Mouse (Mus musculus): ENCODE results near the gene Pik3ap1. TPM values are rescaled to one million over a fixed set of nuclear protein-coding genes. Genes with fewer than 3 reads are reported as not detected.

Pik3ap1 gene
- polyA plus RNA-seq, 1 experiment from 2014 or later = 1.9 TPM

GRCm38 (mm10) chr19:41282216-41282615 lies 102.7 kb downstream of the Pik3ap1 start:
- no peak for DNase-seq (ENCODE audit: extremely low spot score, low spot score)
- no peaks in the 10 kb centered on the region for H3K36me3 ChIP-seq (replicated peaks)
- H3K4me3 ChIP-seq = no peak overlapping the region
- H3K27ac ChIP-seq = no peak overlapping the region
- WGBS = 88% methylated on average over 4 of the region's 4 CpGs
- H3K4me1 ChIP-seq = peaks cover 7% of the 10 kb centered on the region
- H3K27me3 ChIP-seq (ENCODE audit: poor library complexity, severe bottlenecking) = peaks cover 3% of the 10 kb centered on the region; the same call in 1 of the 2 replicates
- H3K9me3 ChIP-seq = no peaks in the 10 kb centered on the region

GRCm38 (mm10) chr19:41279724-41280244 lies 105.1 kb downstream of the Pik3ap1 start:
- H3K4me3 ChIP-seq = no peak overlapping the region
- no peaks in the 10 kb centered on the region for H3K36me3 ChIP-seq (replicated peaks)
- H3K27me3 ChIP-seq (ENCODE audit: poor library complexity, severe bottlenecking) = no peaks in the 10 kb centered on the region
- WGBS = 81% methylated on average over 8 of the region's 8 CpGs
- no peaks in the 10 kb centered on the region for H3K9me3 ChIP-seq
- peaks cover 10% of the 10 kb centered on the region for H3K4me1 ChIP-seq
- no peak overlapping the region for H3K27ac ChIP-seq
- no peak for DNase-seq (ENCODE audit: extremely low spot score, low spot score)

- H3K4me3 ChIP-seq = no peak overlapping the region
- H3K9me3 ChIP-seq = no peaks in the 10 kb centered on the region
- H3K27me3 ChIP-seq (ENCODE audit: poor library complexity, severe bottlenecking) = no peaks in the 10 kb centered on the region
- 88% methylated on average over 7 of the region's 7 CpGs for WGBS
- no peak for DNase-seq (ENCODE audit: extremely low spot score, low spot score)
- peaks cover 3% of the 10 kb centered on the region; the same call in 1 of the 2 replicates for H3K4me1 ChIP-seq
- no peak overlapping the region for H3K27ac ChIP-seq
- no peaks in the 10 kb centered on the region for H3K36me3 ChIP-seq (replicated peaks)
These were observed 106.3 kb downstream of the Pik3ap1 start for GRCm38 (mm10) chr19:41278606-41279005.

- Histone ChIP-seq H3K36me3 (replicated peaks) (no peaks in the 10 kb centered on the region), H3K9me3 (no peaks in the 10 kb centered on the region), H3K4me1 (peaks cover 3% of the 10 kb centered on the region; the same call in 1 of the 2 replicates), H3K27me3 (ENCODE audit: poor library complexity, severe bottlenecking) (no peaks in the 10 kb centered on the region), H3K27ac (no peak overlapping the region), H3K4me3 (no peak overlapping the region)
- WGBS = 74% methylated on average over 3 of the region's 3 CpGs
- DNase-seq (ENCODE audit: extremely low spot score, low spot score) = no peak
These were observed 109.3 kb downstream of the Pik3ap1 start for GRCm38 (mm10) chr19:41275588-41275987.

GRCm38 (mm10) chr19:41270906-41271305 lies 114.0 kb downstream of the Pik3ap1 start:
- Histone ChIP-seq H3K9me3 (no peaks in the 10 kb centered on the region), H3K27ac (no peak overlapping the region), H3K4me3 (no peak overlapping the region), H3K27me3 (ENCODE audit: poor library complexity, severe bottlenecking) (no peaks in the 10 kb centered on the region), H3K4me1 (peaks cover 2% of the 10 kb centered on the region), H3K36me3 (replicated peaks) (no peaks in the 10 kb centered on the region)
- no peak for DNase-seq (ENCODE audit: extremely low spot score, low spot score)
- WGBS = 80% methylated on average over 7 of the region's 7 CpGs

- H3K4me1 ChIP-seq = no peaks in the 10 kb centered on the region; the same call in 1 of the 2 replicates
- no peak for DNase-seq (ENCODE audit: extremely low spot score, low spot score)
- 73% methylated on average over 9 of the region's 9 CpGs for WGBS
These were observed 114.7 kb downstream of the Pik3ap1 start for GRCm38 (mm10) chr19:41270151-41270727.

GRCm38 (mm10) chr19:41266251-41266901 lies 118.5 kb downstream of the Pik3ap1 start:
- DNase-seq (ENCODE audit: extremely low spot score, low spot score) = no peak

More at GRCm38 (mm10) chr19:41270151-41270727, 114.7 kb downstream of the Pik3ap1 start:
- Histone ChIP-seq H3K27ac (no peak overlapping the region), H3K9me3 (no peaks in the 10 kb centered on the region), H3K36me3 (replicated peaks) (no peaks in the 10 kb centered on the region), H3K27me3 (ENCODE audit: poor library complexity, severe bottlenecking) (no peaks in the 10 kb centered on the region), H3K4me3 (no peak overlapping the region)

GRCm38 (mm10) chr19:41264331-41264799 lies 120.5 kb downstream of the Pik3ap1 start:
- Histone ChIP-seq H3K4me1 (peaks cover 40% of the 10 kb centered on the region), H3K27ac (peak overlapping the region; percentile 98), H3K27me3 (ENCODE audit: poor library complexity, severe bottlenecking) (no peaks in the 10 kb centered on the region), H3K4me3 (peak overlapping the region; percentile 96), H3K36me3 (replicated peaks) (peaks cover 9% of the 10 kb centered on the region; the same call in 1 of the 2 replicates), H3K9me3 (no peaks in the 10 kb centered on the region)
- WGBS = 43% methylated on average over 13 of the region's 13 CpGs
- DNase-seq (ENCODE audit: extremely low spot score, low spot score) = no peak

More at GRCm38 (mm10) chr19:41266251-41266901, 118.5 kb downstream of the Pik3ap1 start:
- 62% methylated on average over 8 of the region's 8 CpGs for WGBS
- peaks cover 24% of the 10 kb centered on the region for H3K4me1 ChIP-seq
- 0 out of 2 replicates have a peak, but pooled peaks cover 4% of the 10 kb centered on the region for H3K36me3 ChIP-seq (replicated peaks)
- H3K27ac ChIP-seq = no peak overlapping the region
- no peaks in the 10 kb centered on the region for H3K9me3 ChIP-seq
- no peaks in the 10 kb centered on the region for H3K27me3 ChIP-seq (ENCODE audit: poor library complexity, severe bottlenecking)
- H3K4me3 ChIP-seq = no peak overlapping the region

- Histone ChIP-seq H3K36me3 (replicated peaks) (peaks cover 9% of the 10 kb centered on the region; the same call in 1 of the 2 replicates), H3K27me3 (ENCODE audit: poor library complexity, severe bottlenecking) (no peaks in the 10 kb centered on the region), H3K4me1 (peaks cover 42% of the 10 kb centered on the region), H3K4me3 (peak within 1 kb of the TSS; percentile 96), H3K27ac (peak within 1 kb of the TSS; percentile 98), H3K9me3 (no peaks in the 10 kb centered on the region)
- under 1% methylated on average over 83 of the region's 98 CpGs for WGBS
- DNase-seq (ENCODE audit: extremely low spot score, low spot score) = peak; percentile 85
These were observed 121.1 kb downstream of the Pik3ap1 start, which contains the start of gene Tm9sf3 for GRCm38 (mm10) chr19:41263630-41264295. Tm9sf3 (minus strand) TSS chr19:41263997.

- 7% methylated on average over 51 of the region's 51 CpGs for WGBS
- Histone ChIP-seq H3K4me3 (peak overlapping the region; percentile 96), H3K27ac (peak overlapping the region; percentile 98)
These were observed 121.9 kb downstream of the Pik3ap1 start for GRCm38 (mm10) chr19:41262712-41263629.

GRCm38 (mm10) chr19:41260736-41261135 lies 124.2 kb downstream of the Pik3ap1 start:
- no peak overlapping the region for H3K4me3 ChIP-seq
- H3K9me3 ChIP-seq = no peaks in the 10 kb centered on the region
- H3K27me3 ChIP-seq (ENCODE audit: poor library complexity, severe bottlenecking) = no peaks in the 10 kb centered on the region
- no peak overlapping the region for H3K27ac ChIP-seq
- DNase-seq (ENCODE audit: extremely low spot score, low spot score) = no peak
- WGBS = 86% methylated on average over 3 of the region's 3 CpGs
- peaks cover 17% of the 10 kb centered on the region for H3K36me3 ChIP-seq (replicated peaks)
- peaks cover 42% of the 10 kb centered on the region for H3K4me1 ChIP-seq

More at GRCm38 (mm10) chr19:41262712-41263629, 121.9 kb downstream of the Pik3ap1 start:
- Histone ChIP-seq H3K9me3 (no peaks in the 10 kb centered on the region), H3K36me3 (replicated peaks) (peaks cover 9% of the 10 kb centered on the region; the same call in 1 of the 2 replicates), H3K4me1 (peaks cover 42% of the 10 kb centered on the region), H3K27me3 (ENCODE audit: poor library complexity, severe bottlenecking) (no peaks in the 10 kb centered on the region)
- DNase-seq (ENCODE audit: extremely low spot score, low spot score) = peak; percentile 72

- DNase-seq (ENCODE audit: extremely low spot score, low spot score) = no peak
- H3K9me3 ChIP-seq = no peaks in the 10 kb centered on the region
- 84% methylated on average over 6 of the region's 6 CpGs for WGBS
These were observed 125.6 kb downstream of the Pik3ap1 start for GRCm38 (mm10) chr19:41259256-41259655.

More at GRCm38 (mm10) chr19:41259256-41259655, 125.6 kb downstream of the Pik3ap1 start:
- Histone ChIP-seq H3K4me1 (peaks cover 36% of the 10 kb centered on the region), H3K27me3 (ENCODE audit: poor library complexity, severe bottlenecking) (no peaks in the 10 kb centered on the region), H3K36me3 (replicated peaks) (peaks cover 28% of the 10 kb centered on the region), H3K27ac (no peak overlapping the region), H3K4me3 (no peak overlapping the region)
